Mouse (Mus musculus) embryonic facial prominence, embryonic 11.5 days (tissue): ENCODE data around the gene Traf1. TPM values are rescaled to one million over a fixed set of nuclear protein-coding genes. Genes with fewer than 3 reads are reported as not detected.
A peak's percentile ranks its signal among the peaks of the same experiment; 100 is the strongest.

Experiments used
- ATAC-seq: fragments of 200-750 bp; cut with Nextera tagmentation; replicated peaks from 2 replicates; pipeline ENCODE4 v1.8.0; 2017; ENCODE audit warnings: low read depth; ENCODE audit not compliant: insufficient number of reproducible peaks, low FRiP score, low TSS enrichment
- DNase-seq: peaks from one replicate; pipeline ENCODE4 v3.0.0-alpha.2; 2015; ENCODE audit warnings: low spot score
- H3K27ac ChIP-seq: fragments of 300-500 bp; sonication (generic); replicated peaks from 2 replicates; pipeline ENCODE4 v1.5.1; 2014; ENCODE audit warnings: mild to moderate bottlenecking, low read depth, low read length, control low read depth
- H3K27me3 ChIP-seq: fragments of 300-500 bp; sonication (generic); 2 replicates; pipeline ENCODE4 v1.6.1; 2014; ENCODE audit warnings: mild to moderate bottlenecking, low read length, moderate library complexity, mixed read lengths; ENCODE audit not compliant: control insufficient read depth, insufficient read depth
- H3K36me3 ChIP-seq: fragments of 300-500 bp; sonication (generic); replicated peaks from 2 replicates; pipeline ENCODE4 v1.6.1; 2014; ENCODE audit warnings: low read depth, mild to moderate bottlenecking, low read length, moderate library complexity, mixed read lengths; ENCODE audit not compliant: control insufficient read depth, insufficient read depth
- H3K4me1 ChIP-seq: fragments of 300-500 bp; sonication (generic); 2 replicates; pipeline ENCODE4 v1.6.1; 2014; ENCODE audit warnings: low read length, mixed read lengths; ENCODE audit not compliant: control insufficient read depth, insufficient read depth
- H3K4me2 ChIP-seq: fragments of 300-500 bp; sonication (generic); 2 replicates; pipeline ENCODE4 v1.6.1; 2014; ENCODE audit warnings: low read depth, mild to moderate bottlenecking, control low read depth, low read length, moderate library complexity
- H3K4me3 ChIP-seq: fragments of 300-500 bp; sonication (generic); 2 replicates; pipeline ENCODE4 v1.5.1; 2014; ENCODE audit warnings: low read depth, low read length, control low read depth
- H3K9ac ChIP-seq: fragments of 300-500 bp; sonication (generic); replicated peaks from 2 replicates; pipeline ENCODE4 v1.6.1; 2014; ENCODE audit warnings: mild to moderate bottlenecking, control low read depth, low read length
- H3K9me3 ChIP-seq: fragments of 300-500 bp; sonication (generic); replicated peaks from 2 replicates; pipeline ENCODE4 v1.6.1; 2016; ENCODE audit warnings: mild to moderate bottlenecking, low read length, inconsistent platforms, mixed read lengths; ENCODE audit not compliant: control insufficient read depth
- WGBS: fragments of 180-500 bp; shearing (Covaris S2); extraction: QIAGEN DNeasy Blood & Tissue Kit; methylation state at CpG from one replicate; pipeline ENCODE4 v1.1.7; 2014; 5-methylcytosine and 5-hydroxymethylcytosine counted together
- polyA plus RNA-seq: library from polyadenylated mRNA; unstranded; fragments of >200 nt; fragmentation: Nextera tagmentation; extraction: Ambion mirVana; gene quantifications from 2 replicates; pipeline ENCODE4 v1.2.1, GENCODE M21; 2014

Traf1 gene
- polyA plus RNA-seq, 1 experiment from 2014 or later, result 0.35 TPM

- no peaks in the 10 kb centered on the region for H3K27me3 ChIP-seq
- H3K4me3 ChIP-seq, result no peak overlapping the region
- 90% methylated on average over 8 of the region's 8 CpGs for WGBS
- no peak overlapping the region for H3K9ac ChIP-seq
- no peaks in the 10 kb centered on the region for H3K4me1 ChIP-seq
- no peaks in the 10 kb centered on the region for H3K36me3 ChIP-seq
- DNase-seq, result no peak
- no peaks in the 10 kb centered on the region for H3K9me3 ChIP-seq
- H3K4me2 ChIP-seq, result no peak overlapping the region
- no peak for ATAC-seq
- no peak overlapping the region for H3K27ac ChIP-seq
These were observed 11.5 kb upstream of the Traf1 start for GRCm38 (mm10) chr2:34973087-34973486.

- ATAC-seq, result no peak
These were observed 9.7 kb upstream of the Traf1 start for GRCm38 (mm10) chr2:34971080-34971888.

DNA sequence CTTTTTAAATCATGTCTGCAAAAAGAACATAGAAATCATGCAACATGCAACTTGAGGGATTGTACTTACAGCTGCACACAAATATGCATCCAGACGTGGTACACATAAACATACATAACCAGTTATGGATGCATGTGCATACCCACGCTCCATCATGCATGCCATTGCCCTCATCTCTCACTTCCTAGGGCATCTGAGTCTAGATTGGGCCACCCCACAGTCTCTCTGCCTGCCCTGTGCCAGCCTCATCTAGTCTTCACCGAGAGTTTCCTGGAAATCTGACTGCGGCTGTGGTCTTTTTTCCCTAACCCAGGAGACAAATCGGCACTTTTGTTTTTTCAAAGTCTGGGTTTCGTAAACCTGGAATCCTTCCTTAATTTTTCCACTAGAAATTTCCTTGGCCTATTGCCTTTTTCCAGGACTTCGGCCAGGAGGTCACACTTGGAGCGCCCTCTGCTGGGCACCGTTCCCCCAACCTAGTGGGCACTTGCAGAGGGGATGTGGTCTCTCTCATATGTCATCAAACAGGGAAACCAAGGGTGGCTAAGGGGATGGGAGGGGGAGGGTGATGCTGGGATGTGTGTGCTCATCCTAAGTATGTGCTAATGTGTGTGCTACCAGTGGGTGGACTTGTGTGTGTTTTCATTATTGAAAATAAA is 8.6 kb upstream of the Traf1 start:
- Histone ChIP-seq H3K4me2 (no peak overlapping the region), H3K4me1 (no peaks in the 10 kb centered on the region), H3K27ac (no peak overlapping the region), H3K4me3 (no peak overlapping the region), H3K9me3 (no peaks in the 10 kb centered on the region), H3K36me3 (no peaks in the 10 kb centered on the region), H3K27me3 (no peaks in the 10 kb centered on the region), H3K9ac (no peak overlapping the region)
- WGBS, result 36% methylated on average over 9 of the region's 9 CpGs
- DNase-seq (peak; percentile 79), ATAC-seq (no peak)

More at GRCm38 (mm10) chr2:34971080-34971888, 9.7 kb upstream of the Traf1 start:
- no peak overlapping the region for H3K27ac ChIP-seq
- no peaks in the 10 kb centered on the region for H3K4me1 ChIP-seq
- H3K27me3 ChIP-seq, result no peaks in the 10 kb centered on the region
- H3K4me3 ChIP-seq, result no peak overlapping the region
- no peaks in the 10 kb centered on the region for H3K36me3 ChIP-seq
- 70% methylated on average over 11 of the region's 11 CpGs for WGBS
- no peak overlapping the region for H3K4me2 ChIP-seq
- no peak for DNase-seq
- H3K9me3 ChIP-seq, result no peaks in the 10 kb centered on the region
- H3K9ac ChIP-seq, result no peak overlapping the region

GRCm38 (mm10) chr2:34969166-34969565 is 7.6 kb upstream of the Traf1 start:
- WGBS, result 84% methylated on average over 7 of the region's 7 CpGs
- DNase-seq, result no peak
- Histone ChIP-seq H3K27ac (no peak overlapping the region), H3K4me3 (no peak overlapping the region), H3K27me3 (no peaks in the 10 kb centered on the region), H3K9ac (no peak overlapping the region), H3K4me1 (no peaks in the 10 kb centered on the region), H3K4me2 (no peak overlapping the region), H3K9me3 (no peaks in the 10 kb centered on the region), H3K36me3 (no peaks in the 10 kb centered on the region)
- ATAC-seq, result no peak

- no peaks in the 10 kb centered on the region; the same call in 1 of the 2 replicates for H3K4me1 ChIP-seq
- H3K9me3 ChIP-seq, result no peaks in the 10 kb centered on the region
- 86% methylated on average over 8 of the region's 8 CpGs for WGBS
- H3K36me3 ChIP-seq, result no peaks in the 10 kb centered on the region
- H3K4me3 ChIP-seq, result no peak overlapping the region
- H3K4me2 ChIP-seq, result no peak overlapping the region
- no peak overlapping the region for H3K9ac ChIP-seq
- DNase-seq (no peak), ATAC-seq (no peak)
- no peaks in the 10 kb centered on the region for H3K27me3 ChIP-seq
- H3K27ac ChIP-seq, result no peak overlapping the region
These were observed 4.8 kb upstream of the Traf1 start for GRCm38 (mm10) chr2:34966243-34966934.

DNA sequence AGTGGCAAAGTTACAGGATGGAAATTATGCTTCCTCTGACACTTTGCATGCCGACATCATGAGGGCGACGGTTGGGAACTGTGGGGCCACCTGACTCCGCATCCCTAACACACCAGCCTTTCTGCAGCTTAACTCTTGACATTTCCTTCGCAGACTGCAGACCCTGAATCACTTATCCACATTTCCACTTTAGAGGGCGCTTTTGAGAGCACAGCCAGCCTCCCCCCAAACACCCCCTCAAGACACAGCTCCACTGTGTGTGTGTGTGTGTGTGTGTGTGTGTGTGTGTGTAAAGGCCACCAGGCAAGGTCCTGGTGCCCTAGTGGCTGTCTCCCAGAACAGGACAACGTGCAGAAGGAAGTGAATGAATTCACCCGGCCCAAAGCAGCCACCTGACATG is 4.2 kb upstream of the Traf1 start:
- no peak overlapping the region for H3K4me3 ChIP-seq
- no peak overlapping the region for H3K9ac ChIP-seq
- DNase-seq (no peak), ATAC-seq (no peak)
- no peak overlapping the region for H3K27ac ChIP-seq
- H3K4me2 ChIP-seq, result no peak overlapping the region
- no peaks in the 10 kb centered on the region for H3K36me3 ChIP-seq
- no peaks in the 10 kb centered on the region; the same call in 1 of the 2 replicates for H3K4me1 ChIP-seq
- H3K27me3 ChIP-seq, result no peaks in the 10 kb centered on the region
- WGBS, result 67% methylated on average over 8 of the region's 8 CpGs
- H3K9me3 ChIP-seq, result no peaks in the 10 kb centered on the region

- DNase-seq (peak; percentile 70), ATAC-seq (no peak)
- Histone ChIP-seq H3K27me3 (no peaks in the 10 kb centered on the region), H3K4me3 (no peak overlapping the region), H3K36me3 (no peaks in the 10 kb centered on the region), H3K4me1 (no peaks in the 10 kb centered on the region; the same call in 1 of the 2 replicates), H3K9me3 (no peaks in the 10 kb centered on the region), H3K27ac (no peak overlapping the region), H3K9ac (no peak overlapping the region), H3K4me2 (no peak overlapping the region)
- WGBS, result 21% methylated on average over 9 of the region's 9 CpGs
These were observed 3.7 kb upstream of the Traf1 start for GRCm38 (mm10) chr2:34965293-34965692.

- no peaks in the 10 kb centered on the region; the same call in 1 of the 2 replicates for H3K4me1 ChIP-seq
- H3K27ac ChIP-seq, result no peak overlapping the region
- WGBS, result 80% methylated on average over 9 of the region's 9 CpGs
- ATAC-seq (no peak), DNase-seq (no peak)
- H3K27me3 ChIP-seq, result no peaks in the 10 kb centered on the region
- no peak overlapping the region for H3K9ac ChIP-seq
- no peak overlapping the region for H3K4me2 ChIP-seq
- H3K4me3 ChIP-seq, result no peak overlapping the region
- H3K9me3 ChIP-seq, result no peaks in the 10 kb centered on the region
- no peaks in the 10 kb centered on the region for H3K36me3 ChIP-seq
These were observed 3.1 kb upstream of the Traf1 start for GRCm38 (mm10) chr2:34964651-34965050.
